Mouse (Mus musculus): ENCODE measurements around the gene Gli3.

The Gli3 gene
- long read RNA-seq, experiment 1, partial matches to known transcripts, result 1 of 3 reads
- long read RNA-seq, experiment 1, other reads (novel, unspliced or antisense), result 2 of 3 reads
- long read RNA-seq, experiment 2, partial matches to known transcripts, result 0 of 1 reads
- long read RNA-seq, experiment 2, other reads (novel, unspliced or antisense), result 1 of 1 reads

GRCm38 (mm10) chr13:15462830-15463491, at the start of gene Gli3:
TSS of gene Gli3 (plus strand) at chr13:15463235.
- intact Hi-C loops (cut with DNase I), result loop anchor here (5.0 to 10.0 kb wide), 2 partner anchors 82 to 244 kb away; no protein-coding TSS in a partner anchor

- intact Hi-C loops (cut with DNase I), result no loop called here
Observed at GRCm38 (mm10) chr13:15421182-15421750, 41.8 kb upstream of the Gli3 start.

GRCm38 (mm10) chr13:15442002-15442401, 21.0 kb upstream of the Gli3 start:
- intact Hi-C loops (cut with DNase I), result no loop called here

- intact Hi-C loops (cut with DNase I), result no loop called here
Observed at GRCm38 (mm10) chr13:15444312-15444711, 18.7 kb upstream of the Gli3 start.

- intact Hi-C loops (cut with DNase I), result no loop called here
Observed at GRCm38 (mm10) chr13:15445591-15445990, 17.4 kb upstream of the Gli3 start.

GRCm38 (mm10) chr13:15446004-15446403, 17.0 kb upstream of the Gli3 start:
- intact Hi-C loops (cut with DNase I), result no loop called here

GRCm38 (mm10) chr13:15446782-15447564, 16.1 kb upstream of the Gli3 start:
- intact Hi-C loops (cut with DNase I), result no loop called here

- intact Hi-C loops (cut with DNase I), result no loop called here
Observed at GRCm38 (mm10) chr13:15450941-15451340, 12.1 kb upstream of the Gli3 start.

GRCm38 (mm10) chr13:15457841-15458240, 5.2 kb upstream of the Gli3 start:
- intact Hi-C loops (cut with DNase I), result no loop called here

GRCm38 (mm10) chr13:15461926-15462325, 1.1 kb upstream of the Gli3 start:
- intact Hi-C loops (cut with DNase I), result loop anchor here (5.0 to 10.0 kb wide), 2 partner anchors 83 to 245 kb away; no protein-coding TSS in a partner anchor

- intact Hi-C loops (cut with DNase I), result loop anchor here (5.0 to 10.0 kb wide), 2 partner anchors 81 to 244 kb away; no protein-coding TSS in a partner anchor
Observed at GRCm38 (mm10) chr13:15463492-15464080, 551 bp downstream of the Gli3 start.

- intact Hi-C loops (cut with DNase I), result loop anchor here (5.0 to 10.0 kb wide), 2 partner anchors 81 to 243 kb away; no protein-coding TSS in a partner anchor
Observed at GRCm38 (mm10) chr13:15464081-15464526, 1.1 kb downstream of the Gli3 start.

GRCm38 (mm10) chr13:15464741-15465250, 1.8 kb downstream of the Gli3 start:
- intact Hi-C loops (cut with DNase I), result loop anchor here (5.0 to 10.0 kb wide), 2 partner anchors 80 to 243 kb away; no protein-coding TSS in a partner anchor

- intact Hi-C loops (cut with DNase I), result loop anchor here (10.0 kb wide), 1 partner anchor 78 kb away; no protein-coding TSS in a partner anchor
Observed at GRCm38 (mm10) chr13:15466496-15466895, 3.5 kb downstream of the Gli3 start.

- intact Hi-C loops (cut with DNase I), result loop anchor here (10.0 kb wide), 1 partner anchor 77 kb away; no protein-coding TSS in a partner anchor
Observed at GRCm38 (mm10) chr13:15467409-15467808, 4.4 kb downstream of the Gli3 start.

GRCm38 (mm10) chr13:15468421-15468820, 5.4 kb downstream of the Gli3 start:
- intact Hi-C loops (cut with DNase I), result loop anchor here (10.0 kb wide), 1 partner anchor 76 kb away; no protein-coding TSS in a partner anchor

- intact Hi-C loops (cut with DNase I), result no loop called here
Observed at GRCm38 (mm10) chr13:15470056-15470455, 7.0 kb downstream of the Gli3 start.

- intact Hi-C loops (cut with DNase I), result no loop called here
Observed at GRCm38 (mm10) chr13:15472712-15473111, 9.7 kb downstream of the Gli3 start.

- intact Hi-C loops (cut with DNase I), result no loop called here
Observed at GRCm38 (mm10) chr13:15474393-15474792, 11.4 kb downstream of the Gli3 start.
